Mouse (Mus musculus) MEL (cell line): ENCODE measurements around the gene Zfp334. TPM values are rescaled to one million over a fixed set of nuclear protein-coding genes. Genes with fewer than 3 reads are reported as not detected.

ENCODE experiments used
- DNase-seq: peaks from one replicate; pipeline ENCODE4 v3.0.0; 2011; ENCODE audit warnings: low read depth, low spot score
- H3K27ac ChIP-seq: 2 replicates; pipeline ENCODE4 v1.5.1; 2012; ENCODE audit warnings: low read depth, mild to moderate bottlenecking, control low read depth, low read length, moderate library complexity; ENCODE audit not compliant: control insufficient read depth
- H3K27me3 ChIP-seq, 2 experiments: fragments of 150-350 bp in 1 of 2; sonication (generic) in 1 of 2; 2 replicates each; pipeline ENCODE4 v1.6.1; 2012; ENCODE audit warnings: low read length in 2 of 2, mild to moderate bottlenecking in 2 of 2, improper control_type of control experiment in 1 of 2, moderate library complexity in 1 of 2; ENCODE audit not compliant: insufficient read depth in 2 of 2, control insufficient read depth in 1 of 2
- H3K36me3 ChIP-seq, 2 experiments: 2 replicates each; pipeline ENCODE4 v1.6.1; 2012 to 2014; ENCODE audit warnings: low read length in 2 of 2, improper control_type of control experiment in 1 of 2, inconsistent platforms in 1 of 2, mild to moderate bottlenecking in 1 of 2; ENCODE audit not compliant: insufficient read depth in 2 of 2, control insufficient read depth in 1 of 2
- H3K4me1 ChIP-seq, 2 experiments: fragments of 150-350 bp in 1 of 2; sonication (generic) in 1 of 2; 2 replicates each; pipeline ENCODE4 v1.6.1; 2012; ENCODE audit warnings: low read length in 2 of 2, improper control_type of control experiment in 1 of 2, mild to moderate bottlenecking in 1 of 2; ENCODE audit not compliant: insufficient read depth in 2 of 2, control insufficient read depth in 1 of 2
- H3K4me3 ChIP-seq, 2 experiments: fragments of 150-350 bp in 1 of 2; sonication (generic) in 1 of 2; 2 replicates each; pipeline ENCODE4 v1.5.1; 2012; ENCODE audit warnings: low read depth in 2 of 2, low read length in 2 of 2, mild to moderate bottlenecking in 2 of 2, moderate library complexity in 2 of 2, control low read depth in 1 of 2, improper control_type of control experiment in 1 of 2; ENCODE audit not compliant: control insufficient read depth in 1 of 2, insufficient read depth in 1 of 2
- H3K79me2 ChIP-seq: 2 replicates; pipeline ENCODE4 v1.6.1; 2012; ENCODE audit warnings: mild to moderate bottlenecking, low read length, moderate library complexity; ENCODE audit not compliant: control insufficient read depth, poor library complexity, insufficient read depth
- H3K9ac ChIP-seq: 2 replicates; pipeline ENCODE4 v1.6.1; 2012; ENCODE audit warnings: low read depth, mild to moderate bottlenecking, control low read depth, low read length, moderate library complexity; ENCODE audit not compliant: control insufficient read depth, poor library complexity, severe bottlenecking
- H3K9me3 ChIP-seq: fragments of 150-350 bp; sonication (generic); replicated peaks from 2 replicates; pipeline ENCODE4 v1.6.1; 2012; ENCODE audit warnings: mild to moderate bottlenecking, low read length, improper control_type of control experiment, moderate library complexity; ENCODE audit not compliant: insufficient read depth
- BHLHE40 ChIP-seq: IDR thresholded peaks from 2 replicates; pipeline ENCODE4 v1.6.1; 2012; ENCODE audit warnings: low read depth, mild to moderate bottlenecking, inconsistent platforms, low read length, improper control_type of control experiment, borderline replicate concordance
- CHD1 ChIP-seq: IDR thresholded peaks from 2 replicates; pipeline ENCODE4 v1.6.1; 2012; ENCODE audit warnings: low read depth, mild to moderate bottlenecking, inconsistent platforms, low read length, improper control_type of control experiment
- CTCF ChIP-seq, 3 experiments: IDR thresholded peaks in 2 of 3; conservative IDR thresholded peaks in 1 of 3; 2 replicates each; pipeline ENCODE4 v1.5.1; 2011 to 2012; ENCODE audit warnings: low read length in 3 of 3, low read depth in 2 of 3, mild to moderate bottlenecking in 2 of 3, improper control_type of control experiment in 1 of 3, inconsistent platforms in 1 of 3, mixed read lengths in 1 of 3, moderate library complexity in 1 of 3; ENCODE audit not compliant: control insufficient read depth in 1 of 3, insufficient read depth in 1 of 3, poor library complexity in 1 of 3, severe bottlenecking in 1 of 3
- E2F4 ChIP-seq: IDR thresholded peaks from 2 replicates; pipeline ENCODE4 v1.6.1; 2011; ENCODE audit warnings: low read depth, low read length, improper control_type of control experiment, borderline replicate concordance
- ELF1 ChIP-seq: IDR thresholded peaks from 2 replicates; pipeline ENCODE4 v1.6.1; 2014; ENCODE audit warnings: low read depth, mild to moderate bottlenecking, inconsistent platforms, low read length, improper control_type of control experiment, moderate library complexity
- EP300 ChIP-seq, 2 experiments: IDR thresholded peaks; 2 replicates each; pipeline ENCODE4 v1.6.1; 2011; ENCODE audit warnings: improper control_type of control experiment in 2 of 2, low read length in 2 of 2, low read depth in 1 of 2, mild to moderate bottlenecking in 1 of 2
- ETS1 ChIP-seq: IDR thresholded peaks from 2 replicates; pipeline ENCODE4 v1.6.1; 2012; ENCODE audit warnings: low read depth, mild to moderate bottlenecking, inconsistent platforms, low read length, improper control_type of control experiment, moderate library complexity
- GABPA ChIP-seq: IDR thresholded peaks from 2 replicates; pipeline ENCODE4 v1.6.1; 2012; ENCODE audit warnings: low read depth, mild to moderate bottlenecking, inconsistent platforms, low read length, improper control_type of control experiment, moderate library complexity
- GATA1 ChIP-seq: IDR thresholded peaks from 2 replicates; pipeline ENCODE4 v1.6.1; 2011; ENCODE audit warnings: low read depth, low read length, improper control_type of control experiment
- HCFC1 ChIP-seq: IDR thresholded peaks from 2 replicates; pipeline ENCODE4 v1.6.1; 2012; ENCODE audit warnings: low read depth, mild to moderate bottlenecking, inconsistent platforms, low read length, improper control_type of control experiment, moderate library complexity
- JUND ChIP-seq: IDR thresholded peaks from 2 replicates; pipeline ENCODE4 v1.6.1; 2011; ENCODE audit warnings: low read depth, mild to moderate bottlenecking, improper control_type of control experiment, low read length
- KAT2A ChIP-seq: conservative IDR thresholded peaks from 2 replicates; pipeline ENCODE4 v1.6.1; 2012; ENCODE audit warnings: low read depth, low read length, improper control_type of control experiment, inconsistent platforms
- MAFK ChIP-seq: IDR thresholded peaks from 2 replicates; pipeline ENCODE4 v1.6.1; 2011; ENCODE audit warnings: low read depth, mild to moderate bottlenecking, low read length, improper control_type of control experiment, borderline replicate concordance
- MAX ChIP-seq: IDR thresholded peaks from 2 replicates; pipeline ENCODE4 v1.6.1; 2011; ENCODE audit warnings: low read length, improper control_type of control experiment
- MAZ ChIP-seq: IDR thresholded peaks from 2 replicates; pipeline ENCODE4 v1.6.1; 2012; ENCODE audit warnings: low read depth, mild to moderate bottlenecking, inconsistent platforms, low read length, improper control_type of control experiment
- MEF2A ChIP-seq: IDR thresholded peaks from 2 replicates; pipeline ENCODE4 v1.6.1; 2014; ENCODE audit warnings: low read depth, mild to moderate bottlenecking, inconsistent platforms, low read length, improper control_type of control experiment; ENCODE audit not compliant: poor library complexity, insufficient replicate concordance, severe bottlenecking; ENCODE audit errors: extremely low read depth
- MXI1 ChIP-seq: IDR thresholded peaks from 2 replicates; pipeline ENCODE4 v1.6.1; 2011; ENCODE audit warnings: mild to moderate bottlenecking, low read depth, low read length, improper control_type of control experiment
- MYC ChIP-seq: IDR thresholded peaks from 2 replicates; pipeline ENCODE4 v1.6.1; 2011; ENCODE audit warnings: low read depth, mild to moderate bottlenecking, low read length, improper control_type of control experiment, moderate library complexity
- POLR2A ChIP-seq, 2 experiments: IDR thresholded peaks; 2 replicates each; pipeline ENCODE4 v1.6.1; 2011 to 2012; ENCODE audit warnings: low read length in 2 of 2, mild to moderate bottlenecking in 2 of 2, control low read depth in 1 of 2, improper control_type of control experiment in 1 of 2, low read depth in 1 of 2, moderate library complexity in 1 of 2; ENCODE audit not compliant: control insufficient read depth in 1 of 2, insufficient read depth in 1 of 2, poor library complexity in 1 of 2
- RAD21 ChIP-seq: IDR thresholded peaks from 2 replicates; pipeline ENCODE4 v1.6.1; 2011; ENCODE audit warnings: mild to moderate bottlenecking, low read depth, low read length, improper control_type of control experiment
- RCOR1 ChIP-seq: IDR thresholded peaks from 2 replicates; pipeline ENCODE4 v1.6.1; 2012; ENCODE audit warnings: low read depth, mild to moderate bottlenecking, inconsistent platforms, low read length, improper control_type of control experiment
- SMC3 ChIP-seq: IDR thresholded peaks from 2 replicates; pipeline ENCODE4 v1.6.1; 2011; ENCODE audit warnings: low read depth, low read length, improper control_type of control experiment
- TBP ChIP-seq: IDR thresholded peaks from 2 replicates; pipeline ENCODE4 v1.8.0; 2011; ENCODE audit warnings: low read depth, low read length, improper control_type of control experiment
- TCF12 ChIP-seq: IDR thresholded peaks from 2 replicates; pipeline ENCODE4 v1.6.1; 2014; ENCODE audit warnings: low read depth, mild to moderate bottlenecking, inconsistent platforms, low read length, improper control_type of control experiment, moderate library complexity
- USF1 ChIP-seq: IDR thresholded peaks from 2 replicates; pipeline ENCODE4 v1.6.1; 2014; ENCODE audit warnings: low read depth, mild to moderate bottlenecking, inconsistent platforms, low read length, improper control_type of control experiment, moderate library complexity
- USF2 ChIP-seq, 2 experiments: IDR thresholded peaks; 2 replicates each; pipeline ENCODE4 v1.6.1; 2011 to 2012; ENCODE audit warnings: improper control_type of control experiment in 2 of 2, low read length in 2 of 2, borderline replicate concordance in 1 of 2, inconsistent platforms in 1 of 2, low read depth in 1 of 2, mild to moderate bottlenecking in 1 of 2; ENCODE audit not compliant: insufficient read depth in 1 of 2
- ZC3H11A ChIP-seq: IDR thresholded peaks from 2 replicates; pipeline ENCODE4 v1.6.1; 2012; ENCODE audit warnings: low read depth, mild to moderate bottlenecking, inconsistent platforms, low read length, improper control_type of control experiment
- ZNF384 ChIP-seq: IDR thresholded peaks from 2 replicates; pipeline ENCODE4 v1.6.1; 2012; ENCODE audit warnings: low read depth, mild to moderate bottlenecking, inconsistent platforms, low read length, improper control_type of control experiment
- polyA plus RNA-seq, 2 experiments: library from polyadenylated mRNA; stranded (reverse) in 1 of 2; unstranded in 1 of 2; fragments of >175 nt in 1 of 2; fragments of >200 nt in 1 of 2; gene quantifications; 2 replicates each; pipeline versions ENCODE4 v1.2.1 to v1.2.4; 2012; ENCODE audit warnings: low replicate concordance in 2 of 2, low read depth in 1 of 2; ENCODE audit not compliant: insufficient read length in 2 of 2, insufficient read depth in 1 of 2, missing spikeins in 1 of 2
- total RNA-seq: library from RNA; depleted of rRNA; stranded (reverse); fragments of 300-350 nt; gene quantifications from 2 replicates; pipeline ENCODE4 v1.2.3, GENCODE M21; 2012

Gene Zfp334
- total and polyA plus RNA-seq, 3 experiments, result not detected

DNA sequence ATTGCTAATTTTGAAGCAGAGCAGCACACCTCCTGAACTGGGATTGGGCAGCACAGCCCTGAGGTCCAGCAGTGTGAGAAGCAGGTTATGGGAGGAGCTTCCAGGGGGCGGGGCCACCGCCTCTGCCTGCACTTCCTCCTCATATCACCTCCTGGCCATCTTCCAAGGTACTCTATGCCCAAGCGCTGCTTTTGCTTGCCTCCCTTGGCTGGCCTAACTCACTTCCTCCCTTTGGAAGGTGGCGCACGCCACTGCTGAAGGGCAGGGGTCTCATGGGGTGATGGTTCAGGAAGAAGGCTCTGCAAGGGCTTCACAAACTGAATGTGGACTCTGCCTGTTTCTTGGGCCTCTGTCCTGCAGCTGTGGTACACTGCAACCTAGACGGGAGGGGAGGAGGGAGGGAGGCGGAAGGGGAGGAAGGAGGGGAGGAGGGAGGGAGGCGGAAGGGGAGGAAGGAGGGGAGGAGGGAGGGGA lies 21.0 kb downstream of the Zfp334 start:
- peaks cover 2 to 17% of the 10 kb centered on the region in 2 experiments for H3K4me1 ChIP-seq
- TF ChIP-seq MYC (no peak), ETS1 (0 out of 2 replicates have a peak, but pooled peaks have one; percentile 26), GABPA (no peak), MXI1 (peak; percentile 65; the same call in 1 of the 2 replicates), GATA1 (peak; percentile 96), POLR2A (IDR thresholded peaks at IDR 0.05; ENCODE audit: control insufficient read depth in 1 of 2, insufficient read depth in 1 of 2, low read depth in 1 of 2, low read length in 2 of 2, poor library complexity in 1 of 2) (peak in 1 of 2 experiments; percentile 24; a peak in 1 of 4 replicates), HCFC1 (peak; percentile 37), RCOR1 (no peak), EP300 (IDR thresholded peaks at IDR 0.05; ENCODE audit: low read depth in 1 of 2, low read length in 2 of 2) (0 out of 4 replicates have a peak, but pooled peaks of 1 of the 2 experiments have one; percentile 23), MAZ (peak; percentile 65; the same call in 1 of the 2 replicates), TCF12 (0 out of 2 replicates have a peak, but pooled peaks have one; percentile 13), ELF1 (peak; percentile 77), SMC3 (no peak)
- peak overlapping the region; percentile 34 to 41; a peak in 3 of 4 replicates for H3K4me3 ChIP-seq
- no peaks in the 10 kb centered on the region for H3K27me3 ChIP-seq
- DNase-seq, result peak; percentile 92
- H3K36me3 ChIP-seq, result peaks cover 0 to 8% of the 10 kb centered on the region in 2 experiments; a peak in 2 of 4 replicates
- H3K79me2 ChIP-seq, result no peaks in the 10 kb centered on the region
- peak overlapping the region; percentile 44 for H3K9ac ChIP-seq
- peak overlapping the region; percentile 60; the same call in 1 of the 2 replicates for H3K27ac ChIP-seq
- no peaks in the 10 kb centered on the region for H3K9me3 ChIP-seq

DNA sequence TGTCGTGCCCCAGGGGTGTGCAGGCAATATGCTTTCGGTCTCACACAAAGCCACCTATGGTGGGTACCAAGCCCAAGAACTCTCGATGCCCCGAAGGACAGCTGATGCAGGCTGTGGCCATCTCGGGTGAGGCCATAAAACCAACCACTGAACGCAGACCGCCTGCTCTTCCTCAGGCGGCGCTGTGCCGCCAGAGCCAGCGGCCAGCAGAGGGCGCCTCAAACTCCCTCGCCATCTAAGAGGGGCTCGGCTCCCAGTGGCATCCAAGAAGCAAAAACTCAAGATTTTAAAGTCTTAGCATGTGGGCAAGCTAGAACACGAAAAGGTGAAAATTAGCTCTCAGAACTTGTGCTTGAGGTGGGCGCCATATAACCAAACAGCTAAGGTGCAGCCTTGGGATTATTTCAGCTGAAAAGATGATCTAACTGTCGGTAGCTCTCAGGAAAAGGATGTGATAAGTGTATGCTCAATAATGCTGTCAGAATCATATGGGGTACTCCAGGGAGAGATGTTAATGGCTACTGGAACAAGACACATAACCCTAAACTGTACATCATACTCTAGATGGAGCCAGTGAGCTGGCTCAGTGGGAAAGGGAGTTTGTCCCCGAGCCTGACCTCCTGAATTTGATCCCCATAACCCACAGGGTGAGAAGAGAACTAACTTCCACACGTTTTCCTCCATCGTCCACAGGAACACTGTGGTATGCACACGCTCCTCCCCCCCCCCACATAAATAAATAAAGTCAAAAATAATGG lies 23.5 kb downstream of the Zfp334 start:
- no peak overlapping the region for H3K27ac ChIP-seq
- DNase-seq, result peak; percentile 57
- no peaks in the 10 kb centered on the region for H3K79me2 ChIP-seq
- peaks cover 2 to 16% of the 10 kb centered on the region in 2 experiments for H3K4me1 ChIP-seq
- H3K4me3 ChIP-seq, result no peak overlapping the region
- H3K9ac ChIP-seq, result no peak overlapping the region
- no peaks in the 10 kb centered on the region for H3K9me3 ChIP-seq
- H3K27me3 ChIP-seq, result no peaks in the 10 kb centered on the region
- TF ChIP-seq TBP, result no peak
- peak; percentile 71 for TF ChIP-seq SMC3
- TF ChIP-seq MYC, result no peak
- peak; percentile 47 to 92 (median 90) for TF ChIP-seq CTCF (IDR thresholded peaks at IDR 0.05 in 2 of 3, conservative IDR thresholded peaks at IDR 0.05 in 1 of 3; ENCODE audit: control insufficient read depth in 1 of 3, insufficient read depth in 1 of 3, low read depth in 2 of 3, low read length in 3 of 3, poor library complexity in 1 of 3, severe bottlenecking in 1 of 3)
- TF ChIP-seq MEF2A, result no peak
- TF ChIP-seq ZNF384, result no peak
- peak; percentile 38 for TF ChIP-seq ZC3H11A
- no peak for TF ChIP-seq CHD1
- no peak for TF ChIP-seq MAX
- no peak for TF ChIP-seq JUND
- no peak for TF ChIP-seq ELF1
- no peak for TF ChIP-seq KAT2A
- no peak for TF ChIP-seq MXI1
- TF ChIP-seq E2F4, result no peak
- no peak for TF ChIP-seq TCF12
- no peak for TF ChIP-seq BHLHE40
- TF ChIP-seq USF1, result no peak
- TF ChIP-seq MAFK, result no peak
- TF ChIP-seq USF2 (IDR thresholded peaks at IDR 0.05; ENCODE audit: borderline replicate concordance in 1 of 2, insufficient read depth in 1 of 2, low read depth in 1 of 2, low read length in 2 of 2), result no peak
- TF ChIP-seq RAD21, result peak; percentile 53
- H3K36me3 ChIP-seq, result peaks cover 0 to 3% of the 10 kb centered on the region in 2 experiments; a peak in 2 of 4 replicates
